Mouse (Mus musculus) urinary bladder, postnatal 25 days (tissue): ENCODE data around the gene Olfr640.

Experiments
- DNase-seq: peaks from one replicate; pipeline ENCODE4 v3.0.0; 2022; ENCODE audit warnings: low spot score

The Olfr640 gene

DNA sequence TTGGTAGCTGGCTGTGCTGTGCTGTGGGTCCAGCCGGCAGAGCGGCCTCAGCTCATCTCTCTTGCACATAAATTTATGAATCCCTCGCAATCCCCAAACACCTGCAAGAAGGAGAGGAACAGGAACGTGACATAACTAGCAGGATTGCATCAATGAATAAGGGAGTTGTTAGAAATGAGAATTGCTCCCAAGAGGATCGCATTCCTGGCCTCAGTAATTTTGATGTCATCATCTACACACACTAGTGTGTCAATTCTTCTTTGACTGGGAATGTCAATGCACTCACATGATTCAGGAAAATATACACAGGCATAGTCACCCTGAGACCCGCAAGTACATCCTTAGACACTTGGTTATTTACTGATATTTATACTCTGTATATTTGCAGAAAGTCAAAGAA, at the start of gene Olfr640:
Olfr640 (minus strand) TSS at position 101 of the 400 bp plus-strand sequence.
- DNase-seq: no peak

DNA sequence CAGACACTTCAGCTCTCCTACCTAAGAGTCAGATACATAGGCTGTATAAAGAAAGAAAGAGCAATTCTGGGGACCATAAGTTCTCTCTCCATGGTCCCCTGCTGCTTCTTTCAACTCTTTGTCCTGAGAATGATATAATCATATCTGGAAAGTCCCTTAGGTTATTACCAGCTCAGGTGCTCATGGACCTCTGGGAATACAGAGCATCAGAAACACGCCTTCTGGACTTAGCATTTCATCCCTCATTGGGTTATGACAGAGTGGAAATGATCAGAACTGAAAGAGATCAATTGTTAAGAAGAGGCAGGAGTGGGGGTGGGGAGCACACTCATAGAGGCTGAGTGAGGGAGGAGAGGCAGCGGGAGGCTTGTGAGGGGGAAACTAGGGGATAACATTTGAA, 46.4 kb upstream of the Olfr640 start, which contains the start of gene Olfr644:
Olfr644 (minus strand) TSS at position 101 of the 400 bp plus-strand sequence.
- DNase-seq: no peak

DNA sequence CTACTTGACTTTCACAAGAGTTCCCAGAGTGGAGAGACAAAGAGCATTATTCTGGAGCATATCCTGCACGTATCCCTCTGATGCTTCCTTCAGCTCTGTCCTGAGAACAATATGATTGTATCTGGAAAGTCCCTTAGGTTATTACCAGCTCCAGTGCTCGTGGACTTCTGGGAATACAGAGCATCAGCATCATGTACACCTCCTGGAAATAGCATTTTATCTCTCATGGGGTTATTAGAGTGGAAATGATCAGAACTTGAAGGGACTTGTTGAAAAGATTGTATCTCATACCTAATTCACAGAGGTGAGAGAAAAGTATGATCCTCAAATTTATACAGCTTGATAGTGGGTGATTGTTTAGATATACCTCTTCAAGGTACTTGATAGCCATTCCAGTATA, 36.0 kb upstream of the Olfr640 start, which contains the start of gene 4930516K23Rik:
4930516K23Rik (minus strand) TSS at position 101 of the 400 bp plus-strand sequence.
- DNase-seq: no peak

DNA sequence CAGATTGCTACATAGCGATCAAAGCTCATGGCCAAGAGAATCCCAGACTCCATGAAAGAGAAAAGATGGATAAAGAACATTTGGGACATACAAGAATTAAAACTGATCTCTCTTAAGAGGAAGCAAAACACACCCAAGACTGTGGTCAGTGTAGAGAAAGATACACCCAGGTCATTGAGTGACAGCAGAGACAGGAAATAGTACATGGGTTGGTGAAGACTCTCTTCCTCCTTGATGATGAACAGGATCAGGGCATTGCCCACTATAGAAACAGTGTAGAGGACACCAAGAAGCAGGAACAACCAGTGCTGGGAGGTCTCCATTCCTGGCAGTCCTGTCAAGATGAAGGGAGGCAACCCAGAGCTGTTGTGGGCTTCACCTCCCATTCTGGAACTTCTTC, 33.8 kb upstream of the Olfr640 start:
- no peak for DNase-seq

DNA sequence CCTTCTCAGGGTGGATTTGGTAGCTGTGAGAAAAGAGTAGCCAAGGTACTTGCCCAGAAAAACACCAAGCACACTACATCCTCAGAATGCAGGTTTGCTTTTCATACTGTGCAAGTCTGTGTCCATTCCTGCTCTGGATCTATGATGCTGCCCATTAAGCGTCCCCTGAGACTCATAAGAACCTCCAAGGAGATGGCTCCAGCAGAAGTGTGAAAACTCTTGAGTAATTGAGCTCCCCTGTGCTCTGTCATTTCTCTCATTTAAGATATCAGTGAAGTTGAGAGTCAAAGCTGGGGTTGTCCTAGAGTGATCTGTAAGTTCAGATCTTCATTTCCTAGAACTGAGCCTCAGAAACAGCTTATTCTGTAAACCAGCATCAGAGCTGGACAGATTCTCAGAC, 27.2 kb upstream of the Olfr640 start, which contains the start of gene Olfr642:
Olfr642 (minus strand) TSS at position 101 of the 400 bp plus-strand sequence.
- DNase-seq: no peak

DNA sequence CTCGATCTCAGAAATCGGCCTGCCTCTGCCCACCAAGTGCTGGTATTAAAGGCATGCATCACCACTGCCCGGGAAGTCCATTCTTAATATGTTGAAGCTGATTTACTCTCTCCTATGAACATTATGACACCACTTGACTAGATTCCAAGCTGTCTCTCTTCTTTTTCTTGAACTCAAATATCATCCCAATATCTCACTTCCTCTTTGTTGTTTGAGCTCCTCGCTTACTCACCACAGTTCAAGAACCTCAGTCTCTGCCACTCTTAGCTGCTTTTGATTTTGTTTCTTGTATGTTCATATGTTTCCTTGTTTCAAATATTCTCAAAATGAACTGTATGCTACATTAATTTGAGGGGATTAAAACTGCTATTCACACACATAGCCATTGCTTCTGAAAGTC, 25.4 kb upstream of the Olfr640 start:
- DNase-seq: no peak

DNA sequence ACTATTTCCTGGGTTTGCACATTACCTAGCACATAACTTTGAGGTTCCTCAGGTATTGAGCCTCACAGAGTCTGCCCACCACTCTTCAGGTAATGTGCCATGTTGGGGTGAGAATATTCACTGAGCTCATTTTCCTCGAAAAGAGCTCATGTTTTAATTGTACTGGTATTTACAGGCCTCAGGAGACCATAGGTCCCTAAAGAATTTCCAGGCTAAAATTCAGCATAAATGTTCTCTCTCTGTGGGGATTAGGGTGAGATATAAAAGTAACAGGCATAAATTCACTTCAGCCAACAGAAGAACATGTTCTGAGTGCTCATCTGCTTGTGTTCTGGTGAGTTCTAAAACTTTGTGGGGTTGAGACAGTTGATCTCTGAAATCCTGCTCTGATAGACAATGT, 9.8 kb upstream of the Olfr640 start, which contains the start of gene Olfr641:
Olfr641 (plus strand) TSS at position 301 of the 400 bp plus-strand sequence.
- DNase-seq: no peak

DNA sequence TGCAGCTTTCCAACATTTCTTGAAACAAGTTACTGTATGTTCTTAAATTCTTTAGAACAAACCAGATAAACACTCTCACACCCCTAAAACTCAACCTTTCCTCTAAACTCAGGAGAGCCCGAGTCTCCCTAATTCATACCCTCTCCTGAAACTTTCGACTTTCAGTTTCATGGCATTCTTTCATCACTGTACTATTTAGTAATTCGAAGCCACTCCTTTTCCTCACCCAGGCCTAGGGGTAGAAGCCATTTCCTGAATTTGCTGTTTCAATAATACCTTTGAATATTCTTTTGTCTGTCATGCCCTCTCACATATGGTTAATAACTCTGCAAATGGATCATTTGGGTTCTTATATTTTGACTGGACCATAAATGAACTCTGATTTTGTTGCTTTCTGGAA, 1.6 kb upstream of the Olfr640 start:
- DNase-seq: no peak

DNA sequence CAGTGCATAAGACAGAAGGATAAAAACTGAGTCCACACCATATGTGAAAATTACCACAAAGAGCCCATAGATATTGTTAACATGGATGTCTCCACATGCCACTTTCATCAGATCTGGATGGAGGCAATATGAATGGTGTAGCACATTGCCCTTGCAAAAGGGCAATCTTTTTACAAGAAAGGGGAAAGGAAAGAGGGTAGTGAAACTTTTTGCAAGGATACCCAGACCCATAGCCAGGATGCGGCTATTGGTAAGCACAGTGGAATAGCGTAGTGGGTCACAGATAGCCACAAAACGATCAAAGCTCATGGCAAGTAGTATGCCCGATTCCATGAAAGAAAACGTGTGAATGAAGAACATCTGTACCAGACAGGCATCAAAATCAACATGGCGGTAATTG, 3.7 kb downstream of the Olfr640 start:
- no peak for DNase-seq

DNA sequence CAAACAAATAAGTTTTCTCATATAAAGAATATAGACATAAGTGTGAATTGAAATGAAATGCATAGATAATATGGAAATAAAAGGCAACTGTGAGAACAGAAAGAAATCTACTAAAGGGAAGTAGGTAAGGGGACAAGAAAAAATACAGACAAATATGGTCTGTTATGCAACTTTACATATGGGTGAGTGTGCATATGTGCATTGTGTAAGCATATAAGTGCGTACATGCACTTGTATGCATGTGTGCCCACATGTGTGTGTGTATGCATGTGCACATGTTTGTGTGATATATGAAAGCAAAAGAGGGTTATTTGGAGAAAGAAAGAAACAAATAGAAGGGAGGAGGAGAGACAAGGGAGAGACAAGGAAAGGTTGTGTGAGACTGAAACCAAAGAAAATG, 6.4 kb downstream of the Olfr640 start:
- DNase-seq: no peak

DNA sequence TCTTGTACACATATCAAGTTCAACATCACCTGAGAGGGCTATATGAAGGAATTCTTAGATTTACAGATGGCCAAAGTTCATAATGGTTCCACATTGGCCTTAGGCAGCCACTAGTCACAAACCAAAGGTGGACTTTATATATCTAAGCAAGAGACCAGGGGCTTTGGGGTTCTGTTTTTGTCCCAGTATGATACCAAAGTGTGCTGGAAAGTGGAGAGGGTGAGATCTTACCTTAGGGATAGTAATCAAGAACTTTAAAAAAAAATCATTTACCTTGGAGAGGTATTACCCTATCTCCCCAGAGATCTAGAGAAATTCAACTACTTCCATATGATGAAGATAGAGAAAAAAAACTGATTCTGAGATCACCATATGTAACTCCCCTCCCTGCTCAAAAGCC, 8.2 kb downstream of the Olfr640 start, which contains the start of gene Olfr639:
Olfr639 (minus strand) TSS at position 101 of the 400 bp plus-strand sequence.
- DNase-seq: no peak

DNA sequence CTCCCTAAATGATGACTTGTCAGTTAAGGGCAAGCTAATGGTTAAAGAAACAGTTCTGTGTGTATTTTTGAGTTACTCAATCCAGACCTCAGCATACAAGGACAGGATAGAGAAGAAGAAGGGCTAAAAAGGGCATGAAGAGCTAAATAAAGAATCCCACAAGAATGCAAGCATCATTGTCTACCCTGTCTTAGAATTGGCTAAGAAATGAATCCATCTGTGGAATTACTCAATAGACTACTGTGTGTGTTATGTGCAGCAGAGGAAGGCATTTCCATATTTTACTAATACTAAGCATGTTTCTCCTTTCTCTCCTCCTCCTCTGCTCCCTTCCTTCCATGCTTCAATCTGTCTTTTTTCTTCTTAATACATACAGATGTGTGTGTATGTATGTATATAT, 26.2 kb downstream of the Olfr640 start:
- no peak for DNase-seq

DNA sequence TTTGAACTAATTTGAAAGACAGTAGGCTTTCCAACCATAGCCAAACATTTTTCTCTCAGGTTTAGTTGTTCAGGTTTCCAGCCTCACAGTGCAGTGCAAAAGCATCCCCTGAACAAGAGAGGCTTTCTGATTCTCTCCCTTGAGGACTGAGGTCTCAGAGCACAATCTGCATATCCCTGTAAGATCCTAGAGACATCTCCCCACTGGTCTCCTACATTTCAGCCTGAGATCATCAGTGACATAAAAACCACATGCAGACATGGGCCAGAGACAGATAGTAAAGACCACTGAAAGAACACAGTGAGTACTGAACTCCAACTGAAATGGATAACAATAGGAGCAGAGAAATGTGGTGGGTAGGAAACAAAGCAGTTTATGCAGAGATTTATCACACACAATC, 26.9 kb downstream of the Olfr640 start, which contains the start of gene Olfr638:
Olfr638 (plus strand) TSS at position 301 of the 400 bp plus-strand sequence.
- no peak for DNase-seq

DNA sequence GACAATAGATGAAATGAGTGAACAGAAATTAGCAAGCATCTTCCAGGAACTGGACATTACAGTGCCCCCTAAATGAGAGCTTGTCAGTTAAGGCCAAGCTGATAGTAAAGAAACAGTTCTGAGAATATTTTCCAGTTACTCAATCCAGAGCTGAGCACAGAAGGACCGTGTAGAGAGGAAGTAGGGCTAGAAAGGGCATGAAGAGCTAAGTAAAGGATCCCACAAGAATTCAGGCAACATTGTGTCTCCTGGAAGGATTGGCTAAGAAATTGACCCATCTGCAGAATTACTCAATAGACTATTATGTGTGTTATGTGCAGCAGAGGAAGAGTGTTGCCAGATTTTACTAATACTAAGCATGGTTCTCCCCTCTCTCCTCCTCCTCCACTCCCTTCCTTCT, 53.6 kb downstream of the Olfr640 start:
- no peak for DNase-seq

DNA sequence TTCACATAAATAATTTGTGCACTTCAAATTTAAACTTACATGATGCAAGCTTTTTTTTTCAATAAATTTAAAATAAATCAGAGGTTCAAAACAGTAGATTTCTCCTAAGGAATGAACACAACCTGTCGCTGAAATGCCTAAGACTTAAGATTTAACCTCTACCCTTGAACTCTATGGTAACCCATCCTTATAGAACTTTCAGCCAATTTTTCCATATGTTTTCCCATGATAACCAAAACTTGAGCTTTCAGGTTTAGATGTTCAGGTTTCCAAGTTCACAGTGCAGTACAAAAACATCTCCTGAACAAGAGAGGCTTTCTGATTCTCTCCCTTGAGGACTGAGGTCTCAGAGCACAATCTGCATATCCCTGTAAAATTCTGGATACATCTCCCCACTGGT, 54.5 kb downstream of the Olfr640 start, which contains the start of gene Olfr635:
Olfr635 (plus strand) TSS at position 301 of the 400 bp plus-strand sequence.
- no peak for DNase-seq
